Mouse (Mus musculus): ENCODE results near the gene Rdh16.
"Not testable (repeated sequence)": the region's sequence is repeated elsewhere in the genome, so short reads cannot be mapped to it uniquely, and the experiment has no call there.

Gene Rdh16

DNA sequence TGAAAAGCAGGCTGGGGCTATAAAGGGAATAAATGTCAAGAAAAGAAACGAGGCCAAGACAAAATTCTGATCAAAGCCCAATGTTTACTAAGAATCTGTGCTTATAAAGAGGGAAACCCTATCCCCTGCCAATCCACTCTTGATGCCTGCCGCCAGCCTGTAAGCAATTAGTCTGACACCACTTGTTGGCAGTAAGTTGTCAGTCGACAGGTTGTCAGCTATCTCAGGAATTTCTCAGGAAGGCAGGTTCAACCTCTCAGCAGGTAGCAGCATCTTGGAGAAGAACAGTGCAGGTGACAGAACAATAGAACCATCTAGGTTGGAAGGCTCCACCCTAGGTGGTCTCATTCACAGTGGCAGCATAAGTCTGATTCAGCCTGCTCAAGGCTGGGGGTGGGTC, 28.2 kb downstream of the Rdh16 start:
- intact Hi-C loops (cut with DNase I), result no loop called here

DNA sequence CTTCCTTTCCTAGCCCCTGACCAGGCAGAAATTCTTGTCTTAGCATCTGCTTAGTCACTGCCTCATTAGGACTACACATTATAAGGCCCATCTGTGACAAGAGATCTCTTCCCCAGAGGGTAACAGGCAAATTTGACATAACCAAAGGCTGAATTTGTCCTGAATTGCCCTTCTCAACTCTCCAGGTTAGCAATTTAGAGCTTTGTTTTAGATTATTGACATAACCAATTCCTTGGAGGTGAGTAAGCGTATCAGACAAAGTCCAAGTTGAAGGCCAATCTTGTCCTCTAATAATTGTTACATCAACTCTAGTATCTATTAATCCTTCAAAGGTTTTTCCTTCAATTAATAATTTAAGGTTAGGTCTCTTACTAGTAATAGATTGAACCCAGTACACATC, 33.2 kb downstream of the Rdh16 start:
- intact Hi-C loops (cut with DNase I), result not testable (repeated sequence)

DNA sequence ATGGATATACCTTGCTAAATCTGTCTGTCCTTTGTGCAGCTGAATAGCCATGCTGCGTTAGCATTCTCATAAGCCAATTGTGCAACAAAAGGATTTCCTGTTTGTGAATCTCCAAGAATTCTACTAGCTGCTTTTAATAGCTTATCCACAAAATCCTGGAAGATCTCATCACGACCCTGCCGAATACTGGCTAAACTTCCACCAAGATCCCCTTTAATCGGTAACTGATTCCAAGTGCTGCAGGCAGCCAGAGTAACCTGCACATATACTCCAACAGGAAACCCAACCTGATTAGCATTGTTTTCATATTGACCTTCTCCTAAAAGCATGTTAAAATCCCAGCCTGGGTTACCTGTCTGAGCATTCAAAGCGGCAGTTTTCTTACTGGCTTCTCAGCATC, 34.3 kb downstream of the Rdh16 start:
- intact Hi-C loops (cut with DNase I), result no loop called here

DNA sequence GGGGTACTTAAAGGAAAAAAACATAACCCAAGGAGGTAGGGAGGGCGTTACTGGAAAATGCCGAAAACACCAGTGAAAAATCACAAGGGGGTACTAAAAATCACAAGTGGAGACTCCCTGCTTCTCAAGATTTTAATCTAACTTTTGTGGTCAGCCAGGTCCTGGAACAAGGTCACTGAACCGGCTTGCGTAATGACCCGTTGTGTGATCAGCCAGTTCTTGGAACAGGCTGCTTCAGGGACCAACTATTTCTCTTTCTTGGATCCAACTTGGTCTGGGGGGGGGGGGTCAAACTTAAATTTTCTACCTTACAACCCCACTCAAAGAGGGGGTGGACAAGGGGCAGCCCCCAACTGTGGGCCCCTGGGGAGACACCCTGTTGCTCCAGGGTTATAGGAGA, 36.8 kb downstream of the Rdh16 start:
- intact Hi-C loops (cut with DNase I), result not testable (repeated sequence)

DNA sequence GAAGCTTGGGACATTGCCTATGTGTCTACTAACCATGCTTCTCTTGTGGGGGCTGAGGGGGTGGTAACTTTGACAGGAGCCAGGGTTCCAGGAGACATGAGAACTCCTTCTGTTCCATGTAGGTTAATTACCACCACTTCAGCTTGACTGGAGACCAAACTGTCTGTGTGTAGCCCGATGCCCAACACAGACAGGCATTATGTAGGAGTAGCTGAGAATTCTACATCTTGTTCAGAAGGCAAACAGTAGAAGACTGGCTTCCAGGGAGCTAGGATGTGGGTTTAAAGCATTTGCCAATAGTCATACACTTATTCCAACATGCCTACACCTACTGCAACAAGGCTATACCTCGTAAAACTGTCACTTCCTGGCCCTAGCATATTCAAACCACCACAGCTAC, 37.6 kb downstream of the Rdh16 start:
- intact Hi-C loops (cut with DNase I), result no loop called here

DNA sequence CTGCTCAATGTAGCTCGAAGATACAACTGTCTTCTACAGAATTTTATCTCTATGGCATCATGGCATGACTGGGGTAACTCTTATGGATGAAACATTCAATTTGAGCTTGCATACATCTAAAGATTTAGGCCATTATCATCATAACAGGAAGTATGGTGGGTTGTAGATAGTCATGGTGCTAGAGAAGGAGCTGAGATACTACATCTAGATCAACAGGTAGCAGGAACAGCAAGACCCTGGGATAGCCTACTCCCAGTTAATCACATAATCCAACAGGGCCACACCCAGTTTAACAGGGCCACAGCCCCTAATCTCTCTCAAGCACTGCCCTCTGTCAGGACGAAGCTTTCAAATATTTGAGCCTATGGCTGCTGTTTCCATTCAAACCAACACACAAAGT, 39.8 kb downstream of the Rdh16 start:
- intact Hi-C loops (cut with DNase I), result no loop called here

DNA sequence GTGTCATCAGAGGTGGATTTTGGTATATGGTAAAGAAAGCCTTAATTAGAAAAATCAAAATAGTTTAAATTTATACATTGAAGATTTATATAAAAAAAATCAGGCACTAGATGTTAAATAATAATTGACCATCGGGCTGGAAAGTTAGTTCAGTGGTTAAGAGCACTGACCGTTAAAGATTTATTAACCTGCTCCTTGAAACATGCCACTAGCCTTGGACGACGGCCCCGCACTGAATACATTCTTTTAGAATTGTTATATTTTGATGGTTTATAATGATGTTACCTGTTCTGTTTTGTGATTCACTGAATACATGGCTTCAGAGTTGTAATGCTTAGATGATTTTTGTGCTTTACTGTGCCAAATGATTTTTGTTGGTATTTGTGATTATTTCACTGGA, 45.0 kb downstream of the Rdh16 start:
- intact Hi-C loops (cut with DNase I), result not testable (repeated sequence)

DNA sequence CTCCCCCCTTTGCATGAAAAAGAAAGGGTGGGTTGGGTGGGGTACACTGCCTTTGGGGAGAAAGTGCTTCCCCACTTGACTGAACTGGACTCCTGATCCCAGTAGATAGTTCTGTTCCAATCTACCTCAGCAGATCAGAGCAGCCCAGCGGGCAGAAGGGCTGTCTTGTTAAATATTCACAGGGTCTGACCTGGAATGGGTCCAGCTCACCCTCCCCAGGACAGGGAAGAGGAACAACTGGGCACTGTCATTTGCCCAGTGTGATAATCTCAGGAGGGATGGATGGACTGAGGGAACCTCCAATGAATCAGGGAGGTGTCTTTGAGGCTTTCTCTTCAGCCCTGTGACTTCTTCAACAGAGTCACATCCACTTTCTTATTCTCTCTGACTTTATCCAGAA, 47.1 kb downstream of the Rdh16 start:
- intact Hi-C loops (cut with DNase I), result no loop called here

DNA sequence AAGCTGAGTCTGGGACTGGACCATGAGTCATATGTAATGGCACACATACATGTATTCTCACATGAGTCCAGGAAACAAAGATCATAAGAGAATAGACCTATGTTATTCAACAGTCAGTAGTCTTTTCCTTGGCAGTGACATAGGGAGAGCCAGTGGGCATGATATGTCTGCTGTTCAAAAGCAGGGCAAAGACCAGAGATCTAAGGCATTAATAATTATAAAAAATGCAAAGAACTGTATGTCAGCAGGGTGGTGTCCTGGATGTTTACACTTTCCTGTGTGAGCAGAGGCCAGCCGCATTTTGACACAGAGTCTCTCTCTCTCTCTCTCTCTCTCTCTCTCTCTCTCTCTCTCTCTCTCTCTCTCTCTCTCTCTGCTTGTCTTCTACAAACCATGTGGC, 48.7 kb downstream of the Rdh16 start, which contains the start of gene Rdh19:
TSS of gene Rdh19 (plus strand) at position 301 of the 400 bp plus-strand sequence.
- intact Hi-C loops (cut with DNase I), result no loop called here

DNA sequence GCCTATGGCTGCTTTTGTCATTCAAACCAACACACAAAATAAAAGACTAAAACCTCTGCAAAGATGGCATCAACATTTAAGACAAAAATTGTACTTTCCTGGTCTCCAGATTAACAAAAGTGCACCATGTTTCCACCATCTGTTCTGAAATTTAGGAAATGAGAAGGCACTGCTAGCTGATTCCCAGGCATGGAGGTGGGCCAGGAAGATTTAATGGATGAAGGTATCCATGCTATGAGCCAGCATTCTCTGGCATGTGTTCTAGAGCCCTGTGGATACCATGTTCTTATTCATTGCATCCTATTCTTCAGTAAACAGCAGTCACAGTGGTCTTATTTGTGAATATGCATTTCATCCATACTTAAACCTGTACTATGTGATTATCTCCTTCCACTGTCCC, 55.4 kb downstream of the Rdh16 start:
- intact Hi-C loops (cut with DNase I), result no loop called here

DNA sequence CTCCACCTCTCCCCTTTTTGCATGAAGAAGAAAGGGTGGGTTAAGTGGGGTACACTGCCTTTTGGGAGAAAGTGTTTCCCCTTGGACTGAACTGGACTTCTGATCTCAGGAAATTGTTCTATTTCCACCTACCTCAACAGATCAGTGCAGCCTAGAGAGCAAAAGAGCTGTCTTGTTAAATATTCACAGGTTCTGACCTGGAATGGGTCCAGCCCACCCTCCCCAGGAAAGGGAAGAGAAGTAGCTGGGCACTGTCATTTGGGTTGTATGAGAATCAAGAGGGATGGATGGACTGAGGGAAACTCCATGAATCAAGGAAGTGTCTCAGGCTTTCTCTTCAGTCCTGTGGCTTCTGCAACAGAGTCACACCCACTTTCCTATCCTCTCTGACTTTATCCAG, 64.0 kb downstream of the Rdh16 start:
- intact Hi-C loops (cut with DNase I), result no loop called here

DNA sequence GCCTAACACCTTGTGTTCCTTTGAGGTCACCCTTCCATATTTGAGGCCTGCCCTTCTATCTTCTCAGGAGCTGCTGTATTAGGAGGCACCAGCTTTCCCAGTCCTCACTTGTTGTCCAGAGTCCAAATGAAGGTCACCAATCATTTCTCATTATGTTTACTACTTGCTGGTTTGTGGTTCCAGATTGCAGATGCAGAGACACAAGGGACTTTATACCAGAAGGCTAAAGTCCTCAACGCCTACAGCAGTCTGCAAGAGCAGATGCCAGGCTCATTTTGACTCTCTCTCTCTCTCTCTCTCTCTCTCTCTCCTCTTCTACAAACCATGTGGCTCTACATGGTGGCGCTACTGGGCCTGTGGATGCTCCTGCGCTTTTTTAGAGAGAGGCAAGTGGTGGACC, 65.3 kb downstream of the Rdh16 start, which contains the start of gene Rdh16f2:
TSS of gene Rdh16f2 (plus strand) at position 243 of the 400 bp plus-strand sequence.
- intact Hi-C loops (cut with DNase I), result no loop called here

DNA sequence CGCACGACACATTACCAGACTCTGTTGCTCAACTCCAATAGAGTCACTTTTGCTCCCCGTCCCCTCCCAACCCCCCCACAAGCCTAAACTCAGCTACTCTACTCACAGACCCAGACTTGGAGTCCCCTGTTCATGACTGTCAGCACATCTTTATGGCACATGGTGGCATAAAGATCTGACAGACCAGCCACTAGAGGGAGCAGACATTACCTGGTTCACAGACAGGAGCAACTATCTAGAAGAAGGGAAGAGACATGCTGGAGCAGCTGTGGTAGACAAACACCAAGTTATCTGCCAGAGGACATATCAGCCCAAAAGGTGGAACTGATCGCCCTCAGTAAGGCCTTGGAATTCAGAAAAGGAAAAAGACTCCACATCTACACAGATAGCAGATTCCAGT, 71.5 kb downstream of the Rdh16 start:
- intact Hi-C loops (cut with DNase I), result loop anchor here (2.0 kb wide), 1 partner anchor 64 kb away; no protein-coding TSS in a partner anchor

DNA sequence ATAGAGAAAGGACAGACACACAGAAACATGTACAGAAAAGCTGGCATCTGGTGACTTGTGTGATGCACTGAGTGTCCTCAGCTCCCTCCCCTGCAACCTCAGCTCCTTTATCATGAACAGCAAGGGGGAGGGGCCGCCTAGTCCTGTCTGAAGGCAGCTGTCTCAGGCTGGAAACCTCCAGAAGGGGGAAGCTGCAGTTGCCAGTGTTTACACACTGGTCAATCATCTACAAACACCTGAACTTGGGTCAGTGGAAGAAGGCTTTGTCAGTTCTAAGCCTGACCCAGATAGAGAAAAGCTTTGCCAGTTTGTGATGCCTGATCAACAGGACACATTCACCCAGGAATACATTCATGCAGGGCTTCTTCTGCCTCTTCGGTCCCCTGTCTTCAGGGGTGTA, 76.7 kb downstream of the Rdh16 start:
- intact Hi-C loops (cut with DNase I), result no loop called here

DNA sequence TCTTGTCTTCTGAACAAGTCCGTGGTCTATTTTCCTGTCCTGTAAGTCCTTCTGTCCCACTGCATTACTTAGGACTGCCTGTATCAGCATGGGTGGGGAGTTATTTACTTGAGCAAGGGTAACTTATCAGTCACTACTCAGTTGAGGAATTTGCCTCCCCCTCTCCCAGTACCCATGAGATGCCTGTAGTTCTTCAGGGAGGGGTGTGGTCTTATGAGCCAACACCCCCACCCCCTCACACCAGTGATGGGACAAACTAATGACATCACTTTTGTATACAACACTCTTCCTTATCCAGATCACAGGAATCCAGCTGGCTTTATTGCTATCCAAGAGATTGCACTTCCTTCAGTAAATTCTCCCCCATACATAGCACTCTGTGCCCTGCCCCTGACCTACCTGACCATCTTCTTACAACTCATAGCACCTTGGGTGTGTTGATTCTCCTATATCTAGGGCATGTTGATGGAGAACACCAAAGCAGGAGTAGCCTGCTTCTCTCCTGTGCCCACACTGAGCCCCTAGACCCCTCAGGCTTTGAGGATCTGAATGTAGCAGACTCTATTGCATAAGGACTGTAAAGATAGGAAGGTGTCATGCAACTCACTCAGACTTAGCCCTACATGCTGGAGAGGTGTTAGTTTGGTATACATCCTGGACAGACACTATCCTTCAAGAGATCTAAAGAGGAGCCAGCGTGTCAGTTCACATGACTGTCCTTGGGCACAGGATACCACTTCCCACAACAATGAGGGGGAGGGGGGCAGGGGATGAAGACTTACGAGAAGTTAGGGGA, 77.5 kb downstream of the Rdh16 start:
- intact Hi-C loops (cut with DNase I), result no loop called here

DNA sequence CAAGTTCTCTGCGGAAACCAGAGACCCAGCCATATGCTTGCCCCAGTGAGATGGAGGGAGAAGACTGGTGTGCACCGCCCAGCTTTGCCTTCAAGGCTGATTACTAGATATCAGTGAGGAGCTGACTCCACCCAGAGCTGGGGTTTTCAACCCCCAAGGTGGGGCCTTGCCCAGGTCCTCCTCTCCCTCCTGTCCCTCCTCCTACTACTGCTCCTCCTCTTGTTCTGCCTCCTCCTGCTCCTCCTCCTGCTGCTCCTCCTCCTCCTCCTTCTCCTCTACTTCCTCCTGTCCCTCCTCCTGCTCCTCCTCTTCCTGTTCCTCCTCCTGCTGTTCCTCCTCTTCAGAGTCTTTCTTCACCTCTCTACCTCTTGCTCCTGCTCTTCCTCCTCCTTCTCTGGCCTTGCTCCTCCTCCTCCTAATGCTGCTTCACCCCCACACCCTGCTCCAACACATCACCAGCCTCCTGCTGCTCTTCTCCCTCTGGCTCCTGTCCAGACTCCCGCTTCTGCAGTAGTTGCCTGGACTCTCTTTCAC, 78.3 kb downstream of the Rdh16 start:
- intact Hi-C loops (cut with DNase I), result no loop called here

DNA sequence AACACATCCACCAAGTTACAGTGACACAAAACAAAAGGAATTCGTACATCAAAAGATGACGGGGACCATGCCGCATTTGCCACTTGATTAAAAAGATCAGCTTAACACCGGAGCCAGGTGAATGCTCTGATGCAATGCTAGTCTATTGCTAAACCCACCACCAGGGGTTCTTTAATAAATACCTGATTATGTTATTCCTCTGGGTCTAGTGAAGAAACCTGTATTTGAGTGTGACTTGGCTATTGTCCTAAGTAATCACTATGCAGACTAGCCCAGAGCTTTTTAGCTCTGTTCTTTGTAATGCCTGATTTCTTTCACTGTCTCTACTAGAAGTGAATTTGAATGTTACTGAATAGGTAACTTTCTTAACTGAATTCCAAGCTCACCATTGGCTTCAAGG, 80.1 kb downstream of the Rdh16 start:
- intact Hi-C loops (cut with DNase I), result no loop called here

DNA sequence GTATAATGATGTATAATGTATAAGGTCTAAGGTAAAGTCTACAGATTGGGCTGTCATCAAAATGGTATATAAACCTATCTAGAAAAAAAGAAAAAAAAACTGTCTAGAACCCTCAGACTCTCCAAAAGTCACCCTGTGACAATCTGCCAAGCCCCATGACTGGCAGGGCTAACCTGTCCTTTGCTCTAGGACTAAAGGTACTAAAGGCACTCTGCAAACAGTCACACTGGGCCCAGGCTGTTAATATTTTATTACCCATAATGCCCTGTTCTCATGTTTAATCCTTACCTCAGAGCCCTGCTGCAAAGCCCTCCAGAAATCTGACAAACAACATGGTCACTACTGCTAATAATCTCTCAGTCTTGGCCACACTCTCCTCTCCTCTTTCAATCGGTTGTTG, 85.6 kb downstream of the Rdh16 start:
- intact Hi-C loops (cut with DNase I), result no loop called here

DNA sequence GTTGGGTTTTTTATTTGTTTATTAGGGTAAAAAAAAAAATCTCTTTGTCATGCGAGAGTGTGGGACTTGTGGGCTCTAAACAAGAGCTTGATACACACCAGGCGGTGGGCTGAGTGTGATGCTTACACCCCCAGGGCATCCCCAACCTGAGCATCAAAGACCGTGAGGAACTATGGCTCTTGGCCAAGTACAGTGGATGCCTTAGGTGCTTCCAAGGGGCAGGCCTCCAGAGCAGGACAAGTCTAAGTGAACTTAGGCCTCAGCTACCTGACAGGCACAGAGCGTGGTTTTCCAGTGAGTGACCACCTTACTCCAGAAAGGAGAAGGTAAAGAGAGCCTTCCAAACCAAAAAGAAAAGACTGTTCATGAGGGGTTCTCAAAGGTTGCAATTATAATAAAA, 86.0 kb downstream of the Rdh16 start:
- intact Hi-C loops (cut with DNase I), result no loop called here

DNA sequence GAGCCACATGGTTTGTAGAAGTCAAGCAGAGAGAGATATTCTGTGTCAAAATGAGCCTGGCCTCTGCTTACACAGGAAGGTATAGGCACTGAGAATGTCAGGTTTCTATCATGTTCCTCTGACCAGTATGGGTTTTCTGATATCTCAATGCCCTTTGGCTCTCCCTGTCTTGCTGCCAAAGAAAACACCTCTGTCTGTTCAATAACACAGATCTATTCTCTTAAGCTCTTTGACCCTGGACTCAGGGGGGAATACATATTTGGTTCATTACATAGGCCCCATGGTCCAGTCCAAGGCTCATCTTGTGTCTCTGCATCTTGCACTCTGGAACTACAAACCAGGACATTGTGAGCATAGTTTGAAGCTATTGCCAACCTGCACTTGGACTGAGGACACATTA, 87.7 kb downstream of the Rdh16 start, which contains the start of gene Rdh7:
TSS of gene Rdh7 (minus strand) at position 213 of the 400 bp plus-strand sequence.
- intact Hi-C loops (cut with DNase I), result no loop called here

DNA sequence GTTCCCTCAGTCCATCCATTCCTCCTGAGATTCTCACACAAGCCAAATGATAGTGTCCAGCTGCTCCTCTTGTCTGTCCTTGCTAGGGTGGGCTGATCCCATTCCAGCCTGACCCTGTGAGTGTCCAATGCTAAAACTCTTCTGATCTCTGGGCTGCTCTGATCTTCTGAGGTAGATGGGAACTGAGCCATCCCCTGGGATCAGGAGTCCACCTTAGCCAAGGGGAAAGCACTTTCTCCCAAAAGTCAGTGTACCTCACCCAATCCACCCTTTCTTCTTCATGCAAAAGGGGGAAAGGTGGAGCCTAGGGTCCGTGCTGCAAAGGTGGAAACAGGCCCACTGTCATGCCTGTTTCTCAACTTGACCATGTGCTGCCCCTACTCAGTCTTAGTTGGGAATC, 90.5 kb downstream of the Rdh16 start:
- intact Hi-C loops (cut with DNase I), result no loop called here

DNA sequence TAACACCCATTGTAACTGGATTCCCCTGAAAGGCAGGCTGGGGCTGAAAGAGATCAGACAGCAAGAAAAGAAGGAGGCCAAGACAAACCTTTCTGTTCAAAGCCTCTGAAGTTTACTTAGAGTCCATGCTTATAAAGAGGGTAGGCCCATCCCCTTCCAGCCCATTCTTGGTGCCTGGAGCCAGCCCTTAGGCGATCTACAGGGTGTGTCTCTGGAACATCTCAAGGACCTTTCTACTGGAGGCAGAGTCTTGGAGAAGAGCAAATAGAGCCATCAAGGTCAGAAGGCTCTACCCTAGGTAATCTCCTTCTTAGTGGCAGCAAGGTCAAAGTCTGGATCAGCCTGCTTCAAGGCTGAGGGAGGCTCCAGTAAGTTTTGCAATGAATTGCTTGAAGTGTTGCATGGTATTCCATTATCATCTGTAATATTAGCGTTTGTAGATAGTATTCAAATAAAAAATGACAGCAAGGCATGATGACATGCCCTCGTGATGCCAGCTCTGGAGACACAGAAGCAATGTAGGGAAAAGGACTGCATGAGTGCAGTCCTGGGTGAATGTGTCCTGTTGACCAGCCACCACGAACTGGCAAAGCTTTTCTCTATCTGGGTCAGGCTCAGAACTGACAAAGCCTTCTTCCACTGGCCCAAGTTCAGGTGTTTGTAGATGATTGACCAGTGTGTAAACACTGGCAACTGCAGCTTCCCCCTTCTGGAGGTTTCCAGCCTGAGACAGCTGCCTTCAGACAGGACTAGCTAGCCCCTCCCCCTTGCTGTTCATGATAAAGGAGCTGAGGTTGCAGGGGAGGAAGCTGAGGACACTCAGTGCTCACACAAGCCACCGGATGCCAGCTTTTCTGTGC, 92.4 kb downstream of the Rdh16 start:
- intact Hi-C loops (cut with DNase I), result not testable (repeated sequence)
